8 mouse cellular contexts compared by ENCODE assay signal in genomic region chr10:44267426-44268142, GRCm38 (mm10). TPM values are rescaled to one million over a fixed set of nuclear protein-coding genes. Genes with fewer than 3 reads are reported as not detected.
A peak's percentile ranks its signal among the peaks of the same experiment; 100 is the strongest.
DNase-seq lines count a peak whose midpoint lies in the region; ATAC-seq lines count a peak whose summit lies in the region.

No protein-coding gene starts in this region.

- ATAC-seq in hindbrain, embryonic 14.5 days (ENCODE audit: low FRiP score) = peak; percentile 9; the same call in 1 of the 2 replicates

- peaks cover 20% of the 10 kb centered on the region for H3K4me1 ChIP-seq in hindbrain, embryonic 14.5 days (replicated peaks; ENCODE audit: control insufficient read depth, insufficient read depth, low read length)
- peaks cover 32% of the 10 kb centered on the region for H3K4me1 ChIP-seq in midbrain, embryonic 10.5 days

- 0 out of 2 replicates have a peak, but pooled peaks cover 5% of the 10 kb centered on the region for H3K36me3 ChIP-seq in hindbrain, embryonic 14.5 days (replicated peaks; ENCODE audit: control insufficient read depth, insufficient read depth)
- H3K36me3 ChIP-seq in midbrain, embryonic 10.5 days = peaks cover 3% of the 10 kb centered on the region; the same call in 1 of the 2 replicates

- peak overlapping the region; percentile 93 for H3K4me2 ChIP-seq in hindbrain, embryonic 14.5 days (replicated peaks)

- H3K4me3 ChIP-seq in hindbrain, embryonic 14.5 days (replicated peaks; ENCODE audit: low read length) = peak overlapping the region; percentile 87
- peak overlapping the region; percentile 93 for H3K4me3 ChIP-seq in midbrain, embryonic 10.5 days

- WGBS in hindbrain, embryonic 14.5 days = 9% methylated on average over 11 of the region's 11 CpGs
- WGBS in midbrain, embryonic 10.5 days = 18% methylated on average over 11 of the region's 11 CpGs

- H3K27ac ChIP-seq in hindbrain, embryonic 14.5 days = peak overlapping the region; percentile 43; the same call in 1 of the 2 replicates
- peak overlapping the region; percentile 96 for H3K27ac ChIP-seq in midbrain, embryonic 10.5 days (replicated peaks)

- H3K27me3 ChIP-seq in hindbrain, embryonic 14.5 days (ENCODE audit: control insufficient read depth, insufficient read depth, low read length) = no peaks in the 10 kb centered on the region
- H3K27me3 ChIP-seq in midbrain, embryonic 10.5 days (ENCODE audit: low read depth, poor library complexity, severe bottlenecking) = no peaks in the 10 kb centered on the region

- no peaks in the 10 kb centered on the region for H3K9me3 ChIP-seq in hindbrain, embryonic 14.5 days (ENCODE audit: control insufficient read depth, low read length)
- H3K9me3 ChIP-seq in midbrain, embryonic 10.5 days (replicated peaks) = no peaks in the 10 kb centered on the region

- H3K9ac ChIP-seq in hindbrain, embryonic 14.5 days = peak overlapping the region; percentile 88

- DNase-seq in cerebellum, adult 11 months = peak; percentile 6
- no peak for DNase-seq in cerebellum, adult 8-10 months
- DNase-seq in thymus, postnatal 14 days = peak; percentile 18
- DNase-seq in thymus, adult 18-20 months = no peak
- DNase-seq in hindbrain, embryonic 14.5 days (ENCODE audit: low spot score) = no peak
- no peak for DNase-seq in midbrain, embryonic 10.5 days (ENCODE audit: low spot score)
- DNase-seq in left cerebral cortex, adult 9 months (ENCODE audit: low spot score in 2 of 2) = no peak
- DNase-seq in cerebellum, postnatal 4 days (ENCODE audit: low spot score in 2 of 2) = no peak

RNA-seq across cellular contexts. Expression of gene Atg5, which starts 0.6 kb away (rescaled TPM):
- 41.6 and 48.9 TPM in 2 replicates for polyA plus RNA-seq in hindbrain, embryonic 14.5 days (2014; fragmentation: Nextera tagmentation; extraction: Ambion mirVana)
- 55.8 and 61.0 TPM in 2 replicates for polyA plus RNA-seq in midbrain, embryonic 10.5 days (2016; fragmentation: Nextera tagmentation; extraction: Ambion mirVana)

Comparison
In these comparisons a context has a peak if more than half of its experiments do, and no peak if none do; other contexts are left out.
1. DNase-seq: peak in cerebellum, adult 11 months (single experiment) and thymus, postnatal 14 days (single experiment); none in cerebellum, adult 8-10 months (single experiment), thymus, adult 18-20 months (0 of 2), hindbrain, embryonic 14.5 days (single experiment), midbrain, embryonic 10.5 days (single experiment), left cerebral cortex, adult 9 months (0 of 2) and cerebellum, postnatal 4 days (0 of 2).